Mouse (Mus musculus): Measurements from ENCODE around the gene Nab2.

Nab2 gene

DNA sequence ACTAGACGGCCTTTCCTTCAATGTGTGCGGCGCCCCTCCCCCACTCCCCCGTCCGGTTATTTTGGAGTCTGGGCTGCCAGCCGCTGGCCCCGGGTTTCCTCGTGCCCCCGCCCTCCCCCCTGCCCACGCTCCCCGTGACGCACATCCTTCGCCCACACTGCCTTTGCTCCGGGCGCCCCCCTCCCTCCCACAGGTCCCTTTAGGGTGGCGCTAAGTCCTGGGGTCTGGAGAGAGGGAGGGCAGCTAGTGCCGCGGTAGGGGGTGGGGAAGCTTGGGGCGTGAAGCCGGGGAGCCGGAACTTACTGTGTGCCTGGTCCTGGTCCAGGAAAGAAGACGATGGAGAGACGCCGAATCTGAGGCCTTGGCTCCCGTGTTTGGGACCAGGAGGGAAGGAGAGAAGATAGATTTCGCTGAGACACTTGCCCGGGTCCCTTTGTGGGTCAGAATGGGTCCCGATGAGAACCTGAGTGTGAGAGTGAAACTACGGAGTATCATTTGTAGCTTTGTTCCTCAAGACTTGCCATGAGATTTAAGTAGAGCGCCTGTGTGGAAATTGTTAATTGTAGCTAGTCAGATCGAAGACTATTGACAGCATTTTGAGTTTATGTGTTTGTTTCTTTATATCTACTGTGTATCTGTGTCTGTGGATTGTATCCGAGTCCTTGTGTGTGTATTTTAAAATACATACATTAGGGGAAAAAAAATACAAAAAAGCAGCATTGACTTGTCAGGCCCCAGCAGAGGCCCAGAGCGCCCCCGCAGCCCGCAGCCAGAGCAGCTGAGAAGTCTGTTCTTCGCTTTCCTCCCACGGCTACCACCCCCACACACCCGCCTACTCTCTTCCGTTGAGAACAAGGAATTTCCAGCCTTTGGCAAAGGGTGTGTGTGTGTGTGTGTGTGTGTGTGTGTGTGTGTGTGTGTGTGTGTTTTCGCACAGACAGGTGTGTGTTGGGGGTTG, at the start of gene Nab2:
Gene Nab2, minus strand, starts transcription at position 476 of the 958 bp plus-strand sequence.
- peak; percentile 56 for DNase-seq (ENCODE audit: low spot score)

DNA sequence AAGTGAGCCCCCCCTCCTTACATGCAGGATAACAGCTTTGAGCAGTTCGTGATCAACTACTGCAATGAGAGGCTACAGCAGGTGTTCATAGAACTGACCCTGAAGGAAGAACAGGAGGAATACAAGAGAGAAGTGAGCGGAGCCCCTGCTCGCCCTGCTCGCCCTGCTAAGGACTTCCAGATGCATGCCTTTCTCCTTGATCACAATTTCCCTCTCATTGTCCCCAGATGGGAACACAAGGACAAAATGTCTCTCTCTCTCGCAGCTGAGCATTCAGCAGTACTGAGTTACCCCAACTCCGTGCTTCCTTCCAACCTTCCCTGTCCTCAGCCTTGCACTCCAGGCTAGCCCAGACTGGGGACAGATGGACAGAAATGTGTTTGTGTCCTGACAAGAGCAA, 44.4 kb upstream of the Nab2 start:
- no peak for DNase-seq (ENCODE audit: low spot score)

DNA sequence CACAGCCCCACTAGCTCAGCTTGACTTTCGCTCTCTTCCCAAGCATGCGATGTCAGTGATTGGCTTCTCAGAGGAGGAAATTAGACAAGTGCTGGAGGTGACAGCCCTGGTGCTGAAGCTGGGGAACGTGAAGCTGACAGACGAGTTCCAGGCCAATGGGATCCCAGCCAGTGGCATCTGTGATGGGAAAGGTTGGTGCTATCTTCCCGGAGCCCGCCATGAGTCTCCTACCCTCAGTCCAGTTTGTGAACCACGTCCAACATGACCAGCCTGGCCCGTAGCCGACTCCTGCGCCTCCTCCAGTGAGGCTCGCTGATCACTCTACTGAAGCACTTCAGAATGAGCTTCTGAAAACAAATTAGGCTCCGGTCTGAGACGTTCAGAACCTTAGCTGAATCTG, 42.0 kb upstream of the Nab2 start:
- no peak for DNase-seq (ENCODE audit: low spot score)

DNA sequence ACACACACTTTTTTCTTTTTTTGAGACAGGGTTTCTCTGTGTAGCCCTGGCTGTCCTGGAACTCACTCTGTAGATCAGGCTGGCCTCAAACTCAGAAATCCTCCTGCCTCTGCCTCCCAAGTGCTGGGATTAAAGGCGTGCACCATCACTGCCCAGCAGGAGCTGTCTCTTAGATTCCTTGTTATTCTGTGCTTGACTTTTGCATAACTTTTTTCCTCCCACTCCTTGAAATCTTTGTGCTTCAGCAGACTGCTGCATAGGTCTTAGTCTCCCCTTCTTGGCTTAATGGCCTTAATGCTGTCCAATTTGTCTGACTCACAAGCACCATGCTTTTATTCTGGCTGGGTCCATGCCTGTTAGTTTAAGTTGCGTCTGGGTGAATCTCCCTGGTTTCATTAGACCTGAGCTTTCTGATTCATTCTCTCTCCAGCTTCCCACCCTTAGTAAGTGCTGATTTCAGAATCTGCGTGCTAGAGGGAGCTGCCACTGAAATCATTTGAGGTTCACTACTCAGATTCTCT, 40.5 kb upstream of the Nab2 start:
- DNase-seq (ENCODE audit: low spot score): no peak

DNA sequence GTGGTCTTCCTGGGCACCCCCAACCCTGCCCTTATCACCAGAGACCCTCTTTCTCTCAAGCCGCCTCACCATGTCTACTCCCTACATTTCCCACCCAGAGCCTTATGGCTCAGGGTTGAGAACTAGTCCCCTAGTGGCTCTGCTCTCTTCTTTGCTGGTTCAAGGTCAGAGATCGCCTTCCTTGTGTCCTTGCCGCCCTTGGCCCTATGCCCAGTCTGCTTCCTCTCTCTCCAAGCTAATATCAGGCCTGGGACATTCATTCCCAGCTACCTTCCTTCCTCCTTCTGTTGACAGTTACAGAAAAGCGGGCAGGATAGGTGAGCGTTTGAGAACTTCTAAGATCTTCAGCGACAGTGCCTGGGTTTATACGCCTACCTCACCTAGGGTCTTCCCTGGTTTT, 39.4 kb upstream of the Nab2 start:
- no peak for DNase-seq (ENCODE audit: low spot score)

DNA sequence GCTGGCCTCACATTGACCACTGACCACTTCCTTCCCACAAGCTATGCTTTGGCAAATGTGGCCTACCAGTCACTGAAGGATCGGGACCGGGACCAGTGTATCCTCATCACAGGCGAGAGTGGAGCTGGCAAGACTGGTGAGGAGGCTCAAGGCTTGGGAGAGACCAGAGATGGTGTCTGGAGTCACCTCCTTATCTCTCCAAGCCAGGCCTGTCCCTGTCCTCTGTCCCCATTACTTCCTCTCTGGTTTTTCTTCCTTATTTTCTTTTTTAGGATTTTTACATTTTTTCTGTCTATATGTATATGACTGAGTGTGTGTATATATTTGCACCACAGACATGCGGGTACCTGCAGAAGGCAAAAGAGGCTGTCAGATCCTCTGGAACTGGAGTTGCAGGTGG, 37.4 kb upstream of the Nab2 start:
- no peak for DNase-seq (ENCODE audit: low spot score)

DNA sequence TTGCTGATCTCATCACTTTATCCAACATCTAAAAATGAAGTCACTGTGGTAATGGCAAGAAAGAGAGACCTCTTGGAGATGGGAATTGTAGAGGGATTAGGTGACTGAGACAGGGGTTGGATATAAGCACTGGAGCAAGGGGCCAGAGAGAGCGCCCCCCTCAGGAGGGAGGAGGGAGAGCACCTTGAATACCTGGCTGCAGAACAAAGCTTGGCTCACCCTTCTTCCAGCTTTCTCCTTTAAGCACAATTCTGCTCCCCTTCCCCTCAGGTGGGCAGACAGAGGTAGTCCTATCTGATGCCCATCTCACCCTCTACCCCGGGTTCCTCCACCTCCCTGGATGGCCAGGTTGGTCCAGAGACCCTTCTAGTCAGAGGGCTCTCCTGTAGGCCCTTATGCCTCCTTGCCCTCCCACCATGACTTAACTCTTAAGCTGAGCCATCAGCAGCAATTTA, 36.4 kb upstream of the Nab2 start, which contains the start of gene Myo1a:
Gene Myo1a, plus strand, starts transcription at position 405 of the 455 bp plus-strand sequence.
- DNase-seq (ENCODE audit: low spot score): no peak

DNA sequence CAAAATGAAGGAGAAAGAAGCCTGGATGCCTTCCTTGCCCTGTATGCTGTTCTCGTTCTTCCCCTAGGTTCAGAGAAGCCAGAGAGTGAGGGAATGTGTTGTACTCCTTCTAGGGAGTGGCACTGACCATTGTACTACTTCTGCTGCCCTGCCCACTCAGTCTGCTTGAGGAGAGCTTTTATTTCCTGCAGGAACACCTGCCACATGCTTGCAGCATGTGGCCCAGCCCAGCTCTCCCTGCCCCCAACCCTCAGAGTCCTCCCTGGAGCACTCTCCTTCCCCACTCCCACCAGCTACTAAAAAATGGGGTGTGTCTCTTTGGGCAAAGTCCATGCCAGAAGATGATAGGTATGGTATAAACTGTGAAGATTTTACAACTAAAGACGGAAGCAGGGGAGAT, 35.9 kb upstream of the Nab2 start:
- DNase-seq (ENCODE audit: low spot score): no peak

DNA sequence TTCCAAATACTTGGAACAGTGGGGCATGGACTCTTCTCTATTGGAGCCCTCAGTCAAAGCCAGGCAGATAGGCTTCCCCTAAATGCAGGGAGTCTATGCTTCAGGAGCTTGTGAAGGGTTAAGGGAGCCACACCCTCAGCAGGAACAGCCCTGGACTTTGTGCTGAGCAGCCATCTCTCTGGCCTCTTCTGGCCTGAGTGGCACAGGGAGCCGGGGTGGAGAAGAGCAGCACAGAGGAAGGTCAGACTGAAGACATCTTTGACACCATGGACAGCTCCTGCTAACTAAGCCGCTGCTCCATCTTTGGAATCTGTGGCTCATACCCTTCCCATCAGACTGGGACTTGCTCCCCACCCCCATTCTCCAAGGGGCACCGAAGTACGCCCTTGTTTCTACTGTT, 34.9 kb upstream of the Nab2 start:
- DNase-seq (ENCODE audit: low spot score): peak; percentile 32

DNA sequence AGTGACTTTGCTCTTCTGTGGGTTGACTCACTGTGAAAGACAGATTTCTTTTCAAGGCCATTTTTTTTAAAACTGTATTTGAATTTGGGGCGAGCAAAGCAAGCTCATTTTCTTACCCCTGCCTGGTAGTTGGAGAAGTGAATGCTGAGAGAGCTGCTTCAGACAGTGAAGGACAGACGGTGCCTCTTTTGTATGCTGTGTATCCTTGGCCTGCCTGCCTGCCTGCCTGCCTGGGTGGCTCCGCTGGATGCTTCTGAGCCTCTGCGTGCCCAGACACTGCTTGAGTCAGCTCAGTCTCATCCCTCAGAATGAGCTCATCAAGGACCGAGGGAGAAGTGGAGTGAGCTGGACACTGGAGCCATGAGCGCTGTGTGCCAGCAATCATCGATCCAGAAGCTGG, 30.6 kb upstream of the Nab2 start:
- no peak for DNase-seq (ENCODE audit: low spot score)

DNA sequence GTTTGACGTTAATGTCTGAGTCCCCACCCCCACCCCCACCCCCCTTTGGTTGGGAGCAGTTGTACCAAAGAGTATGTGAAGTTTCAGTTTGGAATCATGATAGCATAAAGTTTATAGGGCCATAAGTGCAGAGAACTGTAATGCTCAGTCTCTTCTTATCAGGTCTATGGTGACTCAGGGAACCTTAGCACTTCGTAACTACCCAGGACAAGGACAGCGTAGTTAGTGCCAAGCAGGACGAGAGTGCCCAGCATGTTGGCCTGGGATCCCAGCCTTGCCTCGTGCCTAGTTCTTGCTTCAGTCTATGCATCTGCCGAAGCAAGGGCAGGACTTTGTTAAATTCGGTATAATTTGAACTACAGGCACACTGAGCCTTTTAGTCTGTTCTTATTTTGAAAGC, 27.4 kb upstream of the Nab2 start:
- no peak for DNase-seq (ENCODE audit: low spot score)

DNA sequence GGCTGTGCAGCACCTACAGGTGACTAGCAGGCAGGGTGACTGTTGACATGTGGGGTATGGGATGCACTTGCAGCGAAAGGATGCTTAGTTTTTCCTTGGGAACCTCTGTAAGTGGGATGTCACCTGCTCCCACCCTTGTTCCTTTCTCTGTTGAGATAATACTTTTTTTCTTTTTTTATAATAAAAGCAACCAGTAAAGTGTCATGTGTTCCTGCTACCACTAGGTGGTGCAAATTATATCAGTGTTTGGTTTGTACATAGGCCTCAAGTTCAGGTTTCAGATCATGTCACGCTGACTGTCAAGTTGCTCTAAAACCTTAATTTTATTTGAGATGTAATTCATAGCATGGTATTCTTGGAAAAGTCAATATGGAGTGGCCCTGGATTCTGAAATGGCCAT, 26.3 kb upstream of the Nab2 start:
- peak; percentile 20 for DNase-seq (ENCODE audit: low spot score)

DNA sequence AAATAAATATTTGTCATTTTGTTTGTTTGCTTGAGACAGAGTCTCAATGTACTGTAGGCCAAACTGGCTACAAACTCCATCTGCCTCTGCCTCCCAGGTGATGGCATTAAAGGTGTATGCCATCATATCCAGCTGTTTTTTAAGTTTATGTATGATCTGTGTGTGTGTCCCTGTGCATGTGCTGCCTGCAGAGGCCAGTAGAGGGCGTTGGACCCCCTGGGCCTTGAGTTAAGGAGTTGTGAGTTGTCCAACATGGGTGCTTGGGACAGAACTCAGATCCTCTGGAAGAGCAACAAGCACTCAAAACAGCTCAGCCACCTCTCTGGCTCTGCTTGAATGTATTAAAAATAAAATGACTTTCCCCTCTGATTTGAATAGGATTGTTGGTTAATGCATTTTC, 22.7 kb upstream of the Nab2 start:
- DNase-seq (ENCODE audit: low spot score): no peak

DNA sequence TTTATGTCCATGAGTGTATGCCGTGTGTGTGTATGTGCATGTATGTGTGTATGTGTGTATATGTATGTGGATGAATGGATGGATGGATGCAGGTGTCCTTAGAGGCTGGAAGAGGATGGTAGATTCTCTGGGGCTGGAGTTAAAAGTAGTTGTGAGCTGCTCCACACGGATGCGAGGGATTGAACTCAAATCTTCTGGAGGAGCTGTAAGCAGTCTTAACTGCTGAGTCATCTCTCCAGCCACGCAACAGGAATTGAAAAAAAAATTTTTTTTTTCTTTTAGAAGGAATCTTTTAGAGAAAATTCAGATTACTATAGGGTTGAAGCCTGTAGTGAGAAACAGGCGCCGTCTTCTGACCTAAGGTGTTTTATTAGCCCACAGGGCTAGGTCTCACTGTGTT, 14.5 kb upstream of the Nab2 start:
- DNase-seq (ENCODE audit: low spot score): no peak

DNA sequence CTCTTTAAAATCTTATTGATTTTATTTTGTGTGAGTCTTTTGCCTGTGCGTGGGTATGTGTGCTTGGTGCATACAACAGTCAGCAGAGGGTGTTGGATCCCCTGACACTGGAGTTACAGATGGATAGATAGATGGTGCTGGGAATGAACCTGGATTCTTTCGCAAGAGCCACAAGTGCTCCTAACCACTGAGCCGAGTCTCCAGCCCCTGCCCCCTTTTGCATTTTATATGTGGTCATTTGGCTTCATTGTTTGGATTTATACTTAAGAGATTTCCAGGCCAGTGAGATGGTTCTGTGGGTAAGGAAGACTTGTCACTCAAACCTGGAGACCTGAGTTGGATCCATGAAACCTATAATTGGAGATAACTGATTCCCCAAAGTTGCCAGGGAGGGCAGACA, 11.5 kb upstream of the Nab2 start:
- DNase-seq (ENCODE audit: low spot score): no peak

DNA sequence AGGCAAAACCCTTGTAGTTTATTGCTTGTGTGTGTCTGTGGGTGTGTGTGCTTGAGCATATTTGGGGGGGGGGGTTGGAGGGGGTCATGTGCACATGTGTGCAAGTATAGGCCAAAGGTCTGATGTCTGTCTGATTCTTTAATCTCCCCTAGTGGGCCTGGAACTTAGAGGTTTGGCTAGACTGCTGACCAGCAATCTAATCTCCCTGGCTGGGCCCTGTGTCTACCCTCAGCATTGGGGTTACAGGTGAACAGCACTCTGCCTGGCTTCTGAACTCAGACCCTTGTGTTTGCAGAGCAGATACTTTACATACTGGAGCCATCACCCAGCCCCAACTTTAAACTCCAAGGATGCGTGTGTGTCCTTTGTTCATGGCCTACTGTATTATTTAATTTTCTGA, 10.8 kb upstream of the Nab2 start:
- DNase-seq (ENCODE audit: low spot score): no peak

DNA sequence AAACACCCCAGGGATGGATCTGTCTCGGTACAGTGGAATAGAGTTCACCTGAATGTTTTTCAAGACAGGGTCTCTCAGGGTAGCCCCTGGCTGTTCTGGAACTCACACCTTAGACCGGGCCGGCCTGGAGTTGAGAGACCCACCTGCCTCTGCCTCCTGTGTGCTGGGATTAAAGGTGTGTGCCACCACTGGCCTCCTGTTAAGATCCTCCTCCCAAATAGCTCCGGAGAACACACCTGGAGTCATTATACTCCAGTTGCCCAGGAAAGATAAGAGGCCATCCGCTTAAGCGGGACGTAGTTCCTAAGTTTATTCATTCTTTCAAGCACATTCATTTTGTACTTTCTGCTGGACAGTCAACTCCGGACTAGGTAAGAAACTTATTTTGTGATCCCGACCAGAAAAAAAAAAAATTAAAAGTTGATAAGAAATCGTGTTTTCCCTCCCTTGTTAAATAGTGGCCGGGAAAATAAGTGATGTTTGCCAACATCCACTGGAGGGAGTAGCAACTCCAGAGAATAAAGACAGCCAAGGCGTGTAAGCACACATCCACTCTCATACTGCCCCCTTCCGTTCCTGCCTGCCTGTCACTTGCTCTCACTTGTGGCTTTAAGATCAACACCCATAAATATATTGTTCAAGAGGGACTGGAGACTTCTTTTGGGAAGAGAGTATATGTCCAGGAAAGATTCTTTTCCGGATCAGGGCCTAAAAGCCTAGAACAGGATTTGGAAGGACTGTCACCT, 9.4 kb upstream of the Nab2 start:
- DNase-seq (ENCODE audit: low spot score): peak; percentile 76

DNA sequence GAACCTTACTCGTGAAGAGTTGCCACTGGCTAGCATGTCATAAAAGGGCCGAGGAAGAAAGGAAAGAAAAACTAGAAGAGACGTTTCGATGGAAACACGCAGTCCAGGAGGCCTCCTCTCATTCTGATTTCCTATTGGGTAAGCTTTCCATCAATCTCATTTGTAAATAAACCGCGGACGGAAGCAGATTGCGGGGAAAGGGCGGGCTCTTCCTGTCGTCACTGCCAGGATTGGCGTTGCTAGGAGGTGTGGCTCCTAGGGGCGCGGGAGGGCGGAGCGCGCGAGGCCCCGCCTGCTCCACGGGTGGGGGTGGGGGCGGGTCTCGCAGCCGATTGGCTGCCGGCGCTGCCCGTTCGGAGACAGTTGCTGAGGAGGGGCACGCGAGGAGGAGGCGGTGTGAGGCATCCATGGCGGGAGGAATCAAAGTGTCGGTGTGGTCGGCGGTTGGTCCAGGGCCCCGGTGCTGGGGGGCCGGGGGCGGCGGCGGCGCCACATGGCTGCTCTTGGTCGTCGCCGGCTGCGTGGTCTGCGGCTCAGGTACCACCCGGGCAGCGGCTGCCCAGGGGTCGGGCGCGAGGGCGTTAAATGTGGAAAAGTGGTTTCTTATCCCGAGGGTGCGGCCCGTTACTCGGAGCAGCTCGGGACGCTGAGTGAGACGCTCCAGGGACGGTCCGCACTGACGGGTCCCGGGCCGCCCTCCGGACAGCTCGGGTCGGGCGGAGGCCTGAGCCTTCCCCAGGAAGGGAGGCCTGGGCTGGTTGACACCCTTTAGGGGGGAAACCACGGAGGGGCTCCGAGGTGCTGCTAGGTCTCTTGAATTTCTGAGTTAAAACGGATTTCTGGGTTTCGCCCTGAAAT, 8.6 kb upstream of the Nab2 start:
- peak; percentile 97 for DNase-seq (ENCODE audit: low spot score)

DNA sequence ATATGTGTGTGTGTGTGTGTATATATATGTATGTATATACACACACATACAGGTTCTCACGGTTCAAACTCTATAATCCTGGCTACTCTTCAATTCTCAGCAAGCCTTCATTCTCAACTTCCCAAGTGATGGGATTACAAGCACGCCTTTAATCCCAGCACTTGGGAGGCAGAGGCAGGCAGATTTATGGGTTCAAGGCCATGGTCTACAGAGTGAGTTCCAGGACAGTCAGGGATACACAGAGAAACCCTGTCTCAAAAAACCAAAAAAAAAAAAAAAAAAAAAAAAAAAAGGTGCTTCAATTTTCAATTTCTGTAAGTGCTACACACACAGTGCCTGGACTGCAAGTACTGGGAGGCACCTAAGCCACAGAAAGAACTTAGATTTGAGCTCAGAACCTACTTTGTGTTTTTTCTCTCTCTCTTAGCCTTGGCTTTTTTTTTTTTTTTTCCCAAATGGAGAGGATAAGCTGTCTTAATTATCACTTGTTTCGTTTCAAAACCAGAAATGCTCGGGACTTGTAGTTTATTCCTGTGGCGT, 7.6 kb upstream of the Nab2 start:
- DNase-seq (ENCODE audit: low spot score): no peak

DNA sequence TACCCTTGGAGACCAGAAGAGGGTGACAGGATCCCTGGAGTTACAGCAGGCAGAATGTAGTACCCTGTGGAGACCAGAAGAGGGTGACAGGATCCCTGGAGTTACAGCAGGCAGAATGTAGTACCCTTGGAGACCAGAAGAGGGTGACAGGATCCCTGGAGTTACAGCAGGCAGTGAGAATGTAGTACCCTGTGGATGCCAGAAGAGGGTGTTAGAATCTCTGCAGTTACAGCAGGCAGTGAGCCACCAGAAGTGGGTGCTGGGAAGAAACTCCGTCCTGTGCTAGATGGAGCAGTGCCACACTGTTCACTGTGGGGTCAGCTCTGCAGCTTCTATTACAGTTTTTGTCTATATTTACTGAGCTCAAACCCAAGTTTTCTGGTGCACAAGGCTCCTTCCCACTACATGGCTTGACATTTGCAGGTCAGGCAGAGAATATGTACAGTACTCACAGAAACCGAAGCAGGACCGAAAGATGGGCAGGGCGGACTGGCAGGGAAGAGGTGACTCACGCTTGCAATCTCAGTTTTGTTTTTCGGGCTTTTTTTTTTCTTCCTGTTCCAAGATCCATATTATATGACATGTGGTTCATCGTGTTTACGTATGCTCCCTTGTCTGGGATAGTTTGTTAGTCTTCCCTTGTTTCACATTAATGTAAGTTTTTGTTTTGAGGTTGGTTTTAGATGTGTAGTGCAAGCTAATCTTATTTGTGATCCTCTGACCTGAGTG, 6.6 kb upstream of the Nab2 start:
- peak; percentile 38 for DNase-seq (ENCODE audit: low spot score)
